Mouse (Mus musculus): ENCODE data around the gene Xpr1. TPM values are rescaled to one million over a fixed set of nuclear protein-coding genes. Genes with fewer than 3 reads are reported as not detected.

Gene Xpr1
- polyA plus RNA-seq, 1 experiment from 2014 or later = 7.0 TPM

DNA sequence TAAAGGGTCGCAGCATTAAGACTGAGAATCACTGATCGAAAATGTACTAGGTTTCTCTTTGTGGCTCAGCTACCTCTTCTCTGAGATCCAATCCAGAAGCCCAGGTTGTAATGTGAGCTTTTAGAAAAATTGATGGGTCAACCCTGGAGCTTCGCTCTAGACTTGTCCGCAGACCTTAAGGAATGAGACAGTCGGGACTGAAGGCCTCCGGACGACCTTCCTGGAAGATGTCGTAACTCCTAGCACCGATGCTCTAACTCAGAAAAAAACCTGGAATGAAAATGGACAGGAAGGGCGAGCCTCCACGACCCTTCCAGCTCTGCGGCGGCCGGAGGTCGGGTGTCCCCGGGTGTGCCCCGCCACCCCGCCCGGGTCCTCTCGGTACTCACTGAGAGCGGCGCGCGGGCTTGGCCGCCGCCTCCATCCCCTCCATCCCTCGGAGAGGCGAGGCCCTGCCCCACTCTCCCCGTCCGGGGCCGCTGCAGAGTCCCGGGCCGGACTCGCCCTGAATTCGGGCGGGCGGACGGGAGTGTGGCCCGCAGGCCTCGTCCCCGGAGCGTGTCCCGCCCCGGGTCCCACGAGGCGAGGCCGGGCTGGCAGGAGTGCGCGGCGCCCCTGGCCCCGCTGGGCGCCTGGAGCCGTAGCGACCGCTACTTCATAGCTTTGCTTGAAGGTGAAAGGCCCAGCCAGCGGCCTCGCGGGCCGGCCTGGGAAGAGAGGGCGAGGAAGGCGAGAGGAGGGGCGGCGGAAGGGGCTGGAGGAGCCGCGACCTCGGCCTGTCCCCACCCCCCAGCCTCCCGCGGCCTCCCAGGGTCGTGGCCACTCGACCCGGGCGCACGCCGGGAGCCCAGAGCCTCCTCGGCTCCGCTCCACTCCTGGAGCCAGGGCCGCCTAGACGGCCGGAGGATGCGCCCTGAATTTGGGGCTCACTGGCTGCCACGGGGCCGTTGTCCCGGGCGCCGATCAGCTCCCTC is 173.1 kb downstream of the Xpr1 start, which contains the start of gene BC034090:
TSS of gene BC034090 (minus strand) at position 648 of the 974 bp plus-strand sequence.
- no peaks in the 10 kb centered on the region for H3K9me3 ChIP-seq
- H3K27ac ChIP-seq = peak within 1 kb of the TSS; percentile 73
- peak; percentile 81 for ATAC-seq
- WGBS = 2% methylated on average over 78 of the region's 85 CpGs
- no peaks in the 10 kb centered on the region for H3K36me3 ChIP-seq
- H3K9ac ChIP-seq = peak within 1 kb of the TSS; percentile 78
- peaks cover 7% of the 10 kb centered on the region; the same call in 1 of the 2 replicates for H3K4me1 ChIP-seq (replicated peaks)
- H3K4me2 ChIP-seq (replicated peaks) = peak within 1 kb of the TSS; percentile 87
- peak within 1 kb of the TSS; percentile 60 for H3K4me3 ChIP-seq (replicated peaks)
- H3K27me3 ChIP-seq (replicated peaks) = peaks cover 13% of the 10 kb centered on the region

- no peak overlapping the region for H3K4me2 ChIP-seq (replicated peaks)
- 80% methylated on average over 1 of the region's 1 CpGs for WGBS
- no peak overlapping the region for H3K9ac ChIP-seq
- H3K4me1 ChIP-seq (replicated peaks) = peaks cover 7% of the 10 kb centered on the region; the same call in 1 of the 2 replicates
- no peak overlapping the region for H3K4me3 ChIP-seq (replicated peaks)
- H3K36me3 ChIP-seq = no peaks in the 10 kb centered on the region
- no peak for ATAC-seq
- H3K27ac ChIP-seq = no peak overlapping the region
- no peaks in the 10 kb centered on the region for H3K9me3 ChIP-seq
- peaks cover 13% of the 10 kb centered on the region for H3K27me3 ChIP-seq (replicated peaks)
These were observed 174.8 kb downstream of the Xpr1 start for GRCm38 (mm10) chr1:155242488-155242745.

DNA sequence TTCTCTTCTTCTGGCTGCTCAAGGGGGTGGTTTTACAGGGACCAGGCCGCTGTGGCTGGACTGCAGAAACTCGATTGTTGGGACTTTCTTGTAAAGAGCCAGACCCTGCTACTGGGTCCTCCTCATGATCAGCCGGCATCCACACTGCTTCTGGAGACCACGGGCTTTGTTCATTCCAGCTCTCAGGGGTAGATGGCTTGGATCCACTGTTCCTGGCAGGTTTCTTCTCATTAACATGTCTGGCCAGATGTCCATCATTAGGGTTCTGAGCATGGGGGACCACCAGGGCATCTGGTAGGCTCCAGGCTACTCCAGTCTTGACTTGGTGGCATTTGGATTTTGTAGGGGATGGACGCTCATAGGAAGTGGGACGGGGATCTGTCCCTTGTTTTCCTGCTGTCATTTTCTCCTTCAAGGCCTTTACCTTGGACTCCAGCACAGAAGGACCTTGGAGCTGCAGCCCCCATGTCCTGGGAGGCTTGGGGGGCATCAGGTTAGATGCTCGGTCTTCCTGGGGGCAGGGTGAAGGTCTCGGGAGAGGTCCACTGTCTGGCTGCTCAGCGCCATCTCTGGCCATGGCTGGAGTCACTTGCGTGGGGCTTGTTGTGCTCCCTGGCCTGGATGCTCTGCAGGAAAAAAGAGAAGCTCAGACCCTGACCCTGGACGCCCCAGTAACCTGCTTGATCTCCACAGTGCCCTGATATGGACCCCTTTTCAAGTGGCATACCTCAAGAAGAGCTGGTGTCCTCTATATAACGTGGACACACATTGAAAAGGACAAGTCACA is 175.3 kb downstream of the Xpr1 start:
- no peak for ATAC-seq
- WGBS = 81% methylated on average over 12 of the region's 12 CpGs
- H3K4me2 ChIP-seq (replicated peaks) = no peak overlapping the region
- no peak overlapping the region for H3K4me3 ChIP-seq (replicated peaks)
- no peaks in the 10 kb centered on the region for H3K36me3 ChIP-seq
- H3K9me3 ChIP-seq = no peaks in the 10 kb centered on the region
- H3K9ac ChIP-seq = no peak overlapping the region
- peaks cover 7% of the 10 kb centered on the region; the same call in 1 of the 2 replicates for H3K4me1 ChIP-seq (replicated peaks)
- H3K27ac ChIP-seq = no peak overlapping the region
- H3K27me3 ChIP-seq (replicated peaks) = peaks cover 13% of the 10 kb centered on the region

DNA sequence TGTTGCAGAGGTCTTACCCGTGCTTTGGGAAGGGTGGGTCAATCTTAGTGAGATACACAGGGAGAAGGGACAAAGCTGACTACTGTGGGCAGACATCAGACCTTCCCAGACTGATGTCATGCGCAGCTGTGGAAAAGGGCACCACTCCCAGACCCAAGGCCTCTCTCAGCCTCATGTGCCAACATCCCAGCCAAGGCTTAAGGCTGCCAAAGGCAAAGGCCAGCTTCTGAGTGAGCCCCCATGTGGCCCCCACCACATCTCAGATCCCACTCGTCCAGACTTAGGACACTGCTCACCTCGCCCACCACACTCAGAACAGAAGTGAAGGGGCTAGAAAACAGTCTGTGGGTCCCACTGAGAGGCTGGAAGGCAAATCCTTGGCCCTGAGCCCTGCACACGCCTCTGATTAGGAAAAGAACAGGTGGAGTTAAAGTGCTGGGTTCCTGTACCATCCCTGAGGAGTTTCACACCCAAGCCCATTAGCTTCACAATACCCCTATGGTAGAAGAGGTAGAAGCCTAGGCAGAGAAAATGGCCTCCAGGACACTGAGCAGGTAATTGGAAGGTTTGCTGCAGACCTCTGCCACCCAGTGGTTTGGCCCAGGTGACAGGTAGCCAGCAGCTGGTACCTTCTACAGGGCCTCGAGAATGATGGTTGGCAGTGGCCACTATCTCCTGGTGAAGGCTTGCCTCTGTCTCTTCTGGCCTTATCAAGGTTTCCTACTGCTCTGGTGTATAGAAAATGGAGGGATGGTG is 177.1 kb downstream of the Xpr1 start:
- ATAC-seq = no peak
- WGBS = 79% methylated on average over 6 of the region's 6 CpGs
- Histone ChIP-seq H3K27ac (no peak overlapping the region), H3K36me3 (no peaks in the 10 kb centered on the region), H3K4me3 (replicated peaks) (no peak overlapping the region), H3K4me1 (replicated peaks) (peaks cover 13% of the 10 kb centered on the region), H3K9me3 (no peaks in the 10 kb centered on the region), H3K27me3 (replicated peaks) (peaks cover 13% of the 10 kb centered on the region), H3K9ac (no peak overlapping the region), H3K4me2 (replicated peaks) (no peak overlapping the region)

DNA sequence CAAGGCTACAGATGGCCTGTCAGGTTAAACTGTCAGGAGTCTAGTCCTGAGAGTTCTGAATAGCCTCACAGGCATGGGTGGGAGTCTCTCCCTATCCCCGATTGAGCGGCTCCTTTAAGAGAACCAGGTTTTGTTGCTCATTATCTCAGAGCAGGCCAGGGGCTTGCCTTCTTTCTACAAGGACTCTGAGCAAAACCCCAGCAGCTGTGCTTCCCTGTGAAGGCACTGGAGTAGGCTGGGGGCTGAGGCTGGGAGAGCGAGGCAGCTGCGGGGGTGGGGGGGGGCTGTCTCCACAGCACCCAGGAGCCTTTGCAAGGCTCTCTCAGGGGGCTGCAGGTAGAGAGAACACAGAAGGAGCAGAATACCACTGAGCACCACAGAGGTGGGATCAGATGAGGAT is 178.0 kb downstream of the Xpr1 start:
- H3K9me3 ChIP-seq = no peaks in the 10 kb centered on the region
- no peaks in the 10 kb centered on the region for H3K36me3 ChIP-seq
- 73% methylated on average over 4 of the region's 4 CpGs for WGBS
- no peak overlapping the region for H3K4me3 ChIP-seq (replicated peaks)
- ATAC-seq = no peak
- peaks cover 4% of the 10 kb centered on the region; the same call in 1 of the 2 replicates for H3K27me3 ChIP-seq (replicated peaks)
- no peak overlapping the region for H3K9ac ChIP-seq
- no peak overlapping the region for H3K4me2 ChIP-seq (replicated peaks)
- no peak overlapping the region for H3K27ac ChIP-seq
- H3K4me1 ChIP-seq (replicated peaks) = peaks cover 12% of the 10 kb centered on the region

GRCm38 (mm10) chr1:155238126-155238525 is 179.1 kb downstream of the Xpr1 start:
- Histone ChIP-seq H3K9ac (no peak overlapping the region), H3K4me2 (replicated peaks) (no peak overlapping the region), H3K27me3 (replicated peaks) (no peaks in the 10 kb centered on the region), H3K4me1 (replicated peaks) (peaks cover 22% of the 10 kb centered on the region), H3K36me3 (no peaks in the 10 kb centered on the region), H3K9me3 (no peaks in the 10 kb centered on the region), H3K27ac (no peak overlapping the region), H3K4me3 (replicated peaks) (no peak overlapping the region)
- 87% methylated on average over 5 of the region's 5 CpGs for WGBS
- ATAC-seq = no peak

DNA sequence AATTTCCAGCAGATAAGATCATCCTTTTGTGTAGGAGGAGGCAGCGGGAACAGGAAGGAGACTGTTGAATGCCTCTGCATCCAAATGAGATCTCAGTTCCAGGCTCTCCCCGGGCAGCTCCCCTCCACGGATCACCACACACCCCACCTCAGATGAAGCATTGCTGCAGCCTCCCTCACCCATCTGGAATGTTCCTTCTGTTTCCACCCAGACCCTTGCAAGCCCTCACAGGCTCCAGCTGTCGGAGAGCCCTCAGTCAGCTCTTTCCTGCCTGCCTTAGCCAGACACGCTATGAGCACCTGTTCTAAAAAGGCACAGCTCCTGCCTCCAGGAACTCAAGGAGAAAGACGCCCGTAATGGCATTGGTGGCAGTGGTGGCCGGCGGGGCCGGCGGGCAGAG is 179.8 kb downstream of the Xpr1 start:
- Histone ChIP-seq H3K9me3 (no peaks in the 10 kb centered on the region), H3K4me1 (replicated peaks) (peaks cover 29% of the 10 kb centered on the region), H3K9ac (no peak overlapping the region), H3K4me2 (replicated peaks) (no peak overlapping the region), H3K36me3 (no peaks in the 10 kb centered on the region), H3K27ac (no peak overlapping the region), H3K4me3 (replicated peaks) (no peak overlapping the region), H3K27me3 (replicated peaks) (no peaks in the 10 kb centered on the region)
- peak; percentile 18; the same call in 1 of the 2 replicates for ATAC-seq
- 71% methylated on average over 11 of the region's 11 CpGs for WGBS

DNA sequence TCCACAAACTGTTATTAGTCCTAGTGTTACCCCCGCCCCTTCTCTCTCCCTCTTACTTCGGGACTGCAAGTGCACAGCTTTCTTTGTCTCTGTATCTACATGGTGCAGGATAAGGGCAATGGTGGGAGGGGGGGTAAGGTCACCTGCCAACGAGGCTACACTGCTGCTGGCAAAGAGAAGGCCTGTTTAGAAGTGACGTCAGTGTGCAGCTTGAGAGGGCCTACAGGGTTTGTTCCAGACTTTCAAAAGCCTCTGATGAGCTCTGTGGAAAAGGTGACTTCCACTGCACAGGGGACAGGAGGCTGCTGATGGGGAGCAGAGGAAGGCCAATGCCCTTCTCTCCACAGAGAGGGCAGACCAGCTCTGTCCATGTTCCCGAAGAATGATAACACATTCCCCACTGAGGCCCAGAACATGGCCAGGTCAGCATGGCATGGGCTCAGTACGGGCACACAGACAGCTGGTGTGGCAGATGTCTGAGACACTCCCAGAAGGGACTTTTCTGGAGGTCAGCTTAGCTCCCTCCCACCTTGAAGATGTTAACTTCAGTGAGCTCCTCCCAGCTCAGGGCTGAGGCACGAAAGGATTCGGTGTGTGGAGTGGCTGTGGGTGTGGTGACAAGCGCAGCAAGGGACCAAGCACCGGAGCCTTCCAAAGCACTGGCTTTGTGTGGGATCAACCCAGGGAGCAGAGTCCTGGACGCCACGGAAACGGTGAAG is 180.8 kb downstream of the Xpr1 start:
- Histone ChIP-seq H3K36me3 (no peaks in the 10 kb centered on the region), H3K4me2 (replicated peaks) (no peak overlapping the region), H3K27me3 (replicated peaks) (no peaks in the 10 kb centered on the region), H3K9me3 (no peaks in the 10 kb centered on the region), H3K4me1 (replicated peaks) (peaks cover 31% of the 10 kb centered on the region), H3K27ac (no peak overlapping the region), H3K4me3 (replicated peaks) (no peak overlapping the region), H3K9ac (no peak overlapping the region)
- ATAC-seq = no peak
- 63% methylated on average over 13 of the region's 13 CpGs for WGBS

- H3K4me1 ChIP-seq (replicated peaks) = peaks cover 31% of the 10 kb centered on the region
- no peaks in the 10 kb centered on the region for H3K27me3 ChIP-seq (replicated peaks)
These were observed 181.6 kb downstream of the Xpr1 start for GRCm38 (mm10) chr1:155235641-155236040.

GRCm38 (mm10) chr1:155233931-155234607 is 183.1 kb downstream of the Xpr1 start:
- ATAC-seq = peak; percentile 54
- Histone ChIP-seq H3K36me3 (no peaks in the 10 kb centered on the region), H3K27me3 (replicated peaks) (no peaks in the 10 kb centered on the region), H3K4me2 (replicated peaks) (0 out of 2 replicates have a peak overlapping the region, but pooled peaks have one; percentile 28), H3K27ac (peak overlapping the region; percentile 82), H3K4me3 (replicated peaks) (no peak overlapping the region), H3K4me1 (replicated peaks) (peaks cover 40% of the 10 kb centered on the region), H3K9ac (no peak overlapping the region; the same call in 1 of the 2 replicates), H3K9me3 (no peaks in the 10 kb centered on the region)
- 40% methylated on average over 14 of the region's 14 CpGs for WGBS

More at GRCm38 (mm10) chr1:155235641-155236040, 181.6 kb downstream of the Xpr1 start:
- Histone ChIP-seq H3K27ac (no peak overlapping the region), H3K9me3 (no peaks in the 10 kb centered on the region), H3K4me3 (replicated peaks) (no peak overlapping the region), H3K36me3 (no peaks in the 10 kb centered on the region), H3K9ac (no peak overlapping the region), H3K4me2 (replicated peaks) (no peak overlapping the region)
- WGBS = 15% methylated on average over 2 of the region's 2 CpGs
- ATAC-seq = no peak

DNA sequence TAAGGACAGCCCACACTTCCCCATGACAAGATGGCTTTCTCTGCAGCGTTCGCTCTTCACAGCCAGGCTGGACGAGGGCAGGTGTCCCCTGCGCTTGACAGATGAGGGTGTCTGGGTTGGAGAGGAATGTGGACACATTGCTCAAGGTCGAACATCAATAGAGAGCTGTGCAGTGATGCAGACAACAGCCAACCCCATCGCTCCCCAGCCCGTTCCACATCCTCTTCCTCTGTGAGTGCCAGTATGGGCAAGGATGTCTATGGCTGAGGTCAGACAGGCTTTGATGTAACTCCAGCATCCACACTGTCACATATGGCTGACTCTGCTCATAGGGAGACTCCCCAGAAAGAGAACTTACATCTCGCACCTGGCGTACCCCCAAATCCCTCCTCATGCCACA is 183.8 kb downstream of the Xpr1 start:
- H3K4me3 ChIP-seq (replicated peaks) = no peak overlapping the region
- H3K27ac ChIP-seq = no peak overlapping the region
- H3K4me1 ChIP-seq (replicated peaks) = peaks cover 40% of the 10 kb centered on the region
- H3K9me3 ChIP-seq = no peaks in the 10 kb centered on the region
- H3K27me3 ChIP-seq (replicated peaks) = no peaks in the 10 kb centered on the region
- H3K4me2 ChIP-seq (replicated peaks) = no peak overlapping the region
- 84% methylated on average over 9 of the region's 9 CpGs for WGBS
- no peak for ATAC-seq
- no peaks in the 10 kb centered on the region for H3K36me3 ChIP-seq
- H3K9ac ChIP-seq = no peak overlapping the region

Measured in intestine, embryonic 15.5 days (tissue).